Mouse (Mus musculus) CH12.LX (cell line): ENCODE results near the gene Atp5f1. TPM values are rescaled to one million over a fixed set of nuclear protein-coding genes. Genes with fewer than 3 reads are reported as not detected.
"Not testable (repeated sequence)": the region's sequence is repeated elsewhere in the genome, so short reads cannot be mapped to it uniquely, and the experiment has no call there.

ENCODE experiments used
- DNase-seq: peaks from one replicate; pipeline ENCODE4 v3.0.0-alpha.2; 2013; ENCODE audit errors: extremely low read depth
- H3K27ac ChIP-seq: 2 replicates; pipeline ENCODE4 v1.5.1; 2012; ENCODE audit warnings: low read depth, mild to moderate bottlenecking, control low read depth, moderate library complexity; ENCODE audit not compliant: insufficient read depth
- H3K27me3 ChIP-seq: replicated peaks from 2 replicates; pipeline ENCODE3; 2012; ENCODE audit warnings: inconsistent platforms
- H3K36me3 ChIP-seq, 2 experiments: replicated peaks in 1 of 2; 2 replicates each; pipeline versions ENCODE3 to v1.6.1; 2012; ENCODE audit warnings: inconsistent platforms in 1 of 2, low read length in 1 of 2, mild to moderate bottlenecking in 1 of 2, mixed read lengths in 1 of 2, moderate library complexity in 1 of 2; ENCODE audit not compliant: control insufficient read depth in 1 of 2, insufficient read depth in 1 of 2
- H3K4me1 ChIP-seq, 2 experiments: 2 replicates each; pipeline ENCODE4 v1.6.1; 2012; ENCODE audit warnings: inconsistent platforms in 1 of 2, moderate library complexity in 1 of 2; ENCODE audit not compliant: insufficient read depth in 2 of 2, control insufficient read depth in 1 of 2
- H3K4me2 ChIP-seq: 2 replicates; pipeline ENCODE4 v1.6.1; 2012; ENCODE audit warnings: low read depth, mild to moderate bottlenecking, control low read depth; ENCODE audit not compliant: poor library complexity, insufficient read depth, severe bottlenecking
- H3K4me3 ChIP-seq, 3 experiments: fragments of 150-350 bp in 1 of 3; sonication (generic) in 1 of 3; replicated peaks in 1 of 3; 2 replicates each; pipeline versions ENCODE3 to v1.5.1; 2011 to 2012; ENCODE audit warnings: low read depth in 2 of 3, low read length in 2 of 3, mild to moderate bottlenecking in 2 of 3, moderate library complexity in 2 of 3, control low read depth in 1 of 3, improper control_type of control experiment in 1 of 3, inconsistent platforms in 1 of 3, mixed read lengths in 1 of 3; ENCODE audit not compliant: poor library complexity in 1 of 3
- H3K79me2 ChIP-seq: replicated peaks from 2 replicates; pipeline ENCODE4 v1.6.1; 2012; ENCODE audit warnings: mild to moderate bottlenecking, moderate library complexity; ENCODE audit not compliant: control insufficient read depth, poor library complexity, insufficient read depth, severe bottlenecking; ENCODE audit errors: extremely low read depth
- H3K9ac ChIP-seq: 2 replicates; pipeline ENCODE4 v1.6.1; 2012; ENCODE audit warnings: low read depth, mild to moderate bottlenecking, control low read depth, moderate library complexity; ENCODE audit not compliant: insufficient read depth
- H3K9me3 ChIP-seq: replicated peaks from 2 replicates; pipeline ENCODE3; 2012; ENCODE audit warnings: low read length, inconsistent platforms, mixed read lengths
- CHD1 ChIP-seq: IDR thresholded peaks from 2 replicates; pipeline ENCODE4 v1.6.1; 2012; ENCODE audit warnings: low read depth, low read length, improper control_type of control experiment, inconsistent platforms
- CTCF ChIP-seq, 2 experiments: IDR thresholded peaks in 1 of 2; conservative IDR thresholded peaks in 1 of 2; 2 replicates each; pipeline ENCODE4 v1.5.1; 2011 to 2012; ENCODE audit warnings: low read depth in 2 of 2, low read length in 2 of 2, improper control_type of control experiment in 1 of 2, inconsistent platforms in 1 of 2, mild to moderate bottlenecking in 1 of 2, moderate library complexity in 1 of 2
- E2F4 ChIP-seq: IDR thresholded peaks from 2 replicates; pipeline ENCODE4 v1.6.1; 2011; ENCODE audit warnings: low read depth, low read length, improper control_type of control experiment; ENCODE audit not compliant: insufficient replicate concordance
- ELF1 ChIP-seq: IDR thresholded peaks from 2 replicates; pipeline ENCODE4 v1.6.1; 2014; ENCODE audit warnings: low read depth, mild to moderate bottlenecking, inconsistent platforms, low read length, improper control_type of control experiment
- HCFC1 ChIP-seq: IDR thresholded peaks from 2 replicates; pipeline ENCODE4 v1.6.1; 2012; ENCODE audit warnings: low read depth, mild to moderate bottlenecking, inconsistent platforms, low read length, improper control_type of control experiment
- JUN ChIP-seq: IDR thresholded peaks from 2 replicates; pipeline ENCODE4 v1.6.1; 2011; ENCODE audit warnings: low read depth, mild to moderate bottlenecking, low read length, improper control_type of control experiment, moderate library complexity; ENCODE audit not compliant: insufficient read depth
- KAT2A ChIP-seq: IDR thresholded peaks from 2 replicates; pipeline ENCODE4 v1.6.1; 2012; ENCODE audit warnings: low read length, improper control_type of control experiment, inconsistent platforms; ENCODE audit not compliant: insufficient replicate concordance
- MAX ChIP-seq: IDR thresholded peaks from 2 replicates; pipeline ENCODE4 v1.6.1; 2011; ENCODE audit warnings: low read length, improper control_type of control experiment
- MEF2A ChIP-seq: IDR thresholded peaks from 2 replicates; pipeline ENCODE4 v1.6.1; 2014; ENCODE audit warnings: low read depth, mild to moderate bottlenecking, inconsistent platforms, low read length, improper control_type of control experiment, borderline replicate concordance
- MXI1 ChIP-seq: IDR thresholded peaks from 2 replicates; pipeline ENCODE4 v1.6.1; 2011; ENCODE audit warnings: mild to moderate bottlenecking, low read depth, low read length, improper control_type of control experiment
- MYC ChIP-seq: IDR thresholded peaks from 2 replicates; pipeline ENCODE4 v1.6.1; 2011; ENCODE audit warnings: low read depth, mild to moderate bottlenecking, improper control_type of control experiment, low read length
- NRF1 ChIP-seq: IDR thresholded peaks from 2 replicates; pipeline ENCODE4 v1.6.1; 2014; ENCODE audit warnings: low read depth, mild to moderate bottlenecking, inconsistent platforms, low read length, improper control_type of control experiment, moderate library complexity
- RAD21 ChIP-seq: IDR thresholded peaks from 2 replicates; pipeline ENCODE4 v1.6.1; 2011; ENCODE audit warnings: low read depth, mild to moderate bottlenecking, low read length, improper control_type of control experiment, moderate library complexity
- TBP ChIP-seq: conservative IDR thresholded peaks from 2 replicates; pipeline ENCODE4 v1.6.1; 2011; ENCODE audit warnings: low read depth, low read length, improper control_type of control experiment
- TCF12 ChIP-seq: IDR thresholded peaks from 2 replicates; pipeline ENCODE4 v1.6.1; 2014; ENCODE audit warnings: low read depth, mild to moderate bottlenecking, inconsistent platforms, low read length, improper control_type of control experiment
- UBTF ChIP-seq: IDR thresholded peaks from 2 replicates; pipeline ENCODE4 v1.6.1; 2012; ENCODE audit warnings: low read depth, mild to moderate bottlenecking, inconsistent platforms, low read length, improper control_type of control experiment, moderate library complexity
- ZC3H11A ChIP-seq: IDR thresholded peaks from 2 replicates; pipeline ENCODE4 v1.6.1; 2012; ENCODE audit warnings: low read depth, mild to moderate bottlenecking, inconsistent platforms, low read length, improper control_type of control experiment
- ZMIZ1 ChIP-seq: IDR thresholded peaks from 2 replicates; pipeline ENCODE4 v1.6.1; 2012; ENCODE audit warnings: low read depth, mild to moderate bottlenecking, inconsistent platforms, low read length, improper control_type of control experiment
- dilution Hi-C: fragments of 300-500 bp; cut with MboI; formaldehyde crosslinking; loops from 2 replicates; pipeline ENCODE4 v1.14.3; 2020; ENCODE audit warnings: low sequenced_read_pairs; ENCODE audit not compliant: extremely low pct_unique_long_range_greater_than_20kb, extremely low pct_ligation_motif_present
- in situ Hi-C: fragments of 300-500 bp; cut with MboI; formaldehyde crosslinking; loops from 3 replicates; pipeline ENCODE4 v1.14.3; 2019; ENCODE audit warnings: low sequenced_read_pairs, low pct_ligation_motif_present, low pct_unique_long_range_greater_than_20kb, mixed read lengths
- polyA plus RNA-seq: library from polyadenylated mRNA; unstranded; fragments of >175 nt; gene quantifications from 2 replicates; pipeline ENCODE4 v1.2.1, GENCODE M21; 2012; ENCODE audit warnings: low read depth; ENCODE audit not compliant: insufficient read length
- total RNA-seq, 2 experiments: library from RNA; depleted of rRNA; stranded (reverse); fragments of 300-350 nt in 1 of 2; fragments of >200 nt in 1 of 2; gene quantifications; 2 replicates each; pipeline ENCODE4 v1.2.3; 2012 to 2014

The Atp5f1 gene
- total RNA-seq (2012; rRNA removed) (317 and 342 TPM in 2 replicates), total RNA-seq (2014; rRNA removed) (676 and 764 TPM in 2 replicates), polyA plus RNA-seq (494 and 505 TPM in 2 replicates)

DNA sequence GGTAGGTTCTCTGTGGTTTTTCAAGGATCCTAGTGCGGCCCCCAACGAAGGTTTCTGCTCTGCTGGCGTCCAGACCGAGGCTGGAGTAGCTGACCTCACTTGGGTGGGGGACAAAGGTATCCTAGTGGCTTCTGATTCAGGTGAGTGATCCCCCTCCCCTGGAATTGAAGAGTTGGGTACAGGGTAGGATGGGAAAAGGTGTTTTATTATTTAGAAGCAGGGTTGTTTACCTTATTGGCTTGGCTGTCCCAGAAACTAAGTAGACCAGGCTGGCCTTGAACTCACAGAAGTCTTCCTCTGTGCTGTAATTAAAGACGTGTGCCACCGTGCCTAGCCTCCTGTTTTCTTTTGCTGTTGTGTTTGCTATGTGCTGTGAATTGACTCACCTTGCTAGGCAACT lies at the start of gene Atp5f1:
Gene Atp5f1 (minus strand): TSS at position 101 of the 400 bp plus-strand sequence.
- peak within 1 kb of the TSS; percentile 92 for H3K9ac ChIP-seq
- peaks cover 2 to 47% of the 10 kb centered on the region in 2 experiments; a peak in 3 of 4 replicates for H3K4me1 ChIP-seq
- DNase-seq: no peak
- peak within 1 kb of the TSS; percentile 58; the same call in 1 of the 2 replicates for H3K4me2 ChIP-seq
- no peak for TF ChIP-seq ZC3H11A
- TF ChIP-seq KAT2A: no peak
- no peak for TF ChIP-seq TCF12
- no peak for TF ChIP-seq JUN
- TF ChIP-seq MXI1: no peak
- no peak for TF ChIP-seq MEF2A
- TF ChIP-seq ZMIZ1: no peak
- no peak for TF ChIP-seq MYC
- TF ChIP-seq TBP: no peak
- TF ChIP-seq RAD21: no peak
- no peak for TF ChIP-seq MAX
- no peak for TF ChIP-seq UBTF
- TF ChIP-seq CHD1: no peak
- TF ChIP-seq HCFC1: no peak
- TF ChIP-seq E2F4: no peak
- TF ChIP-seq, all 38 proteins: peak for 0
- H3K27me3 ChIP-seq: no peaks in the 10 kb centered on the region
- dilution Hi-C loops: no loop called here
- H3K79me2 ChIP-seq: peaks cover 53% of the 10 kb centered on the region
- peak within 1 kb of the TSS; percentile 57; the same call in 1 of the 2 replicates for H3K27ac ChIP-seq
- peaks cover 36 to 71% of the 10 kb centered on the region in 2 experiments for H3K36me3 ChIP-seq
- H3K9me3 ChIP-seq: no peaks in the 10 kb centered on the region
- in situ Hi-C loops: loop anchor here (5.0 kb wide), 1 partner anchor 58 kb away; no protein-coding TSS in a partner anchor
- H3K4me3 ChIP-seq: peak within 1 kb of the TSS; percentile 84 to 98 (median 95)

DNA sequence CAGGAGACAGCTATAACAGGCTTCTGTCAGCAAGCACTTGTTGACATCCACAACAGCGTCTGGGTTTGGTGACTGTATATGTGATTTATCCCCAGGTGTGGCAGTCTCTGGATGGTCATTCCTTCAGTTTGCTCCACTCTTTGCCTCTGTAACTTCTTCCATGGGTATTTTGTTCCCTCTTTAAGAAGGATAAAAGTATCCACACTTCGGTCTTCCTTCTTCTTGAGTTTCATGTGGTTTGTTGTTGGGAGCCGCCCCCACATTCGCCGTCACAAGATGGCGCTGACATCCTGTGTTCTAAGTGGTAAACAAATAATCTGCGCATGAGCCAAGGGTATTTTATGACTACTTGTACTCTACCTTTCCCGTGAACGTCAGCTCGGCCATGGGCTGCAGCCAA lies 43.5 kb upstream of the Atp5f1 start:
- peaks cover 0 to 13% of the 10 kb centered on the region in 2 experiments; a peak in 2 of 4 replicates for H3K4me1 ChIP-seq
- peak overlapping the region; percentile 27 for H3K27ac ChIP-seq
- in situ Hi-C loops, H3K9me3 ChIP-seq, dilution Hi-C loops, H3K36me3 ChIP-seq, H3K27me3 ChIP-seq, H3K79me2 ChIP-seq: not testable (repeated sequence)
- peak overlapping the region; percentile 63 for H3K4me2 ChIP-seq
- peak overlapping the region; percentile 37 to 85 (median 61) for H3K4me3 ChIP-seq
- peak overlapping the region; percentile 68 for H3K9ac ChIP-seq
- TF ChIP-seq RAD21 (peak; percentile 29), CTCF (conservative IDR thresholded peaks at IDR 0.05 in 1 of 2, IDR thresholded peaks at IDR 0.05 in 1 of 2; ENCODE audit: low read depth in 2 of 2, low read length in 2 of 2) (peak in 1 of 2 experiments; percentile 35; a peak in 2 of 4 replicates), NRF1 (peak; percentile 73), ELF1 (0 out of 2 replicates have a peak, but pooled peaks have one; percentile 3)
- DNase-seq: peak; percentile 43
